Mouse (Mus musculus): ENCODE results near the gene Smurf2.

DNA sequence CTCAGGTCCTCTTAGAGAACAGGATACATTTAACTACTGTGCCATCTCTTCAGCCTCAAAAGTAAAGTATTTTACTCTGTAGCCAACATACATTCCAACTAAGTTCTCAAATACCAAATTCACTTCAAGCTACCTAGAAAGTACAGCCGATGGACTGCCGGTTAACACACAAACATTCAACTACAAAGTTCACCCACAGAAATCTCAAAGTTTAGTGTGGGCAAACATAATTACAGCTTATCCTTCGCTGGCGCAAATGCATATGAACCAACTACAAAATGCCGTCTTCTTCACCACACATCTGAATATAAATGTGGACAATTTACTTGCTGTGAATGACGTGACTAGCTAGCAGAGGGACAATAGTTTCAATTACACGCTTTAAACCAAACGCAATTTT lies 1.6 kb downstream of the Smurf2 start:
- TF ChIP-seq CTCF (IDR thresholded peaks at IDR 0.05) (no peak), EP300 (IDR thresholded peaks at IDR 0.05) (no peak)

All from lung, postnatal 0 days (tissue).